Mouse (Mus musculus): Measurements from ENCODE around the gene Rarg.

The Rarg gene

DNA sequence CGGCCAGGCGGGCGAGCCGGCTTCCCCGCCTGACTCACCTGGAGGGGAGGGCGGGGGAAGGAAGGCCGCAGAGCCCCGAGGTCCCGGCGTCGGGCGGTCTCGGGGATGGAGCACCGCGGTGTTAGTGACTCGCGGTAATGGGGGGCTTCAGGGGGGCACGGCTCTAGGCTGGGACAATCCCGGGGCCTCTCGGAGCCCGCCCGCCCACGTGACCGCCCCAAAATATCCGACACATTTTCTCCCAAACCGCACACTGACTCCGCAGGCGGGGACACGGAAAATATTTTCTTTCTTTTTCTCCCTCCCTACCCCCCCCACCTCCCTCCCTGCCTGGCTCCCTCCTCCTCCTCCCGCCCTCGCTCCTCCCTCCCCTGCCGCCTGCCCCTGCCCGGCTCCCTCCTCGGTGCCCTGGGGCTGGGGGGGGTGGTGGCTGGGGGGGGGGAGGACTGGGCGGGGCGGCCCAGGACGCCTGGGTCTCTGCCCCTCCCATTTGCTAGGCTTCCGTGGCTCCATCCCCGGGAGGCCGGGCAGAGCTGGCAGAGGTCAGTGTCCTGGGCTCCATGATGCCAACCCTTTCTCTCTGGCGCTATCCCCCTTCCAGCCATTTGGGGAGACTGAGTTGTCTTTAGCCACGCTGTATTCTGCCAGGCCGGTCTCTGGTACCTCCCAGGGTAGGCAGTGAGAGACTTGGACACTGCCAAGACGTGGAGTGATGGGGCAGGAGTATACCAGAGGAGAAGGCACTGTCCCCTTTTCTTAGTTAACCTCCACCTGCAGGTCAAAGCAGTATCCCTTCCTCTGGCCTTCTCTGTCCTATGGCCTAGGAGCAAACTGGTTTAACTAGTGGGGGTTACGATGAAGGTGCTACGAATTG is at the start of gene Rarg:
Gene Rarg, minus strand, starts transcription at position 316 of the 874 bp plus-strand sequence.
- H3K4me3 ChIP-seq (replicated peaks; ENCODE audit: low read length), result peak within 1 kb of the TSS; percentile 81
- TF ChIP-seq NANOG (IDR thresholded peaks at IDR 0.05; ENCODE audit: borderline replicate concordance, low read length), result no peak
- no peak for TF ChIP-seq POU5F1 (IDR thresholded peaks at IDR 0.05; ENCODE audit: borderline replicate concordance, low read length)
- H3K27me3 ChIP-seq (ENCODE audit: insufficient read depth, low read length), result peaks cover 34% of the 10 kb centered on the region
- H3K36me3 ChIP-seq (ENCODE audit: insufficient read depth, low read length), result peaks cover under 1% of the 10 kb centered on the region; the same call in 1 of the 2 replicates
- H3K4me1 ChIP-seq (replicated peaks; ENCODE audit: low read depth, low read length), result peaks cover 84% of the 10 kb centered on the region
- H3K9me3 ChIP-seq (ENCODE audit: low read length), result no peaks in the 10 kb centered on the region

DNA sequence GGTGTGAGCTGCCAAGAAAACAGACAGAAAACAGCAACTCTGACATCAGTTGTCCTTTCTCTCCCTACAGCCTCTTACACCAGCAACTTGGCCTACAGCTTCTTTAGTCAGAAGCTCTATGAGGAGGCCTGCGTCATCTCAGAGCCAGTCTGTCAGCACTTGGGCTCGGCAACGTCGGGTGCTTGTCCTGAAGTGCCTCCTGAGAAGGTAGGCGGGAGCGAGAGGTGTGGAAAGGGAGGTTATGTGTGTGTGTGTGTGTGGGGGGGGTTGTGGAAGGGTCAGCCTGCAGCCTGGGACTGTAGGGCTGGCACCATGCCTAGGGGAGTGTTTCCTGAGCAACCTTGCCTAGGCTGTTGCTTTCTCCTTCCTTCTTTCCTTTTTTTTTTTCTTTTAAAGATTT is 45.2 kb upstream of the Rarg start:
- Histone ChIP-seq H3K27me3 (ENCODE audit: insufficient read depth, low read length) (no peaks in the 10 kb centered on the region), H3K4me1 (replicated peaks; ENCODE audit: low read depth, low read length) (peaks cover 36% of the 10 kb centered on the region), H3K36me3 (ENCODE audit: insufficient read depth, low read length) (peaks cover 96% of the 10 kb centered on the region), H3K9me3 (ENCODE audit: low read length) (no peaks in the 10 kb centered on the region), H3K4me3 (replicated peaks; ENCODE audit: low read length) (no peak overlapping the region)
- TF ChIP-seq NANOG (IDR thresholded peaks at IDR 0.05; ENCODE audit: borderline replicate concordance, low read length) (no peak), CTCF (conservative IDR thresholded peaks at IDR 0.05; ENCODE audit: low read length) (no peak), POU5F1 (IDR thresholded peaks at IDR 0.05; ENCODE audit: borderline replicate concordance, low read length) (no peak)

DNA sequence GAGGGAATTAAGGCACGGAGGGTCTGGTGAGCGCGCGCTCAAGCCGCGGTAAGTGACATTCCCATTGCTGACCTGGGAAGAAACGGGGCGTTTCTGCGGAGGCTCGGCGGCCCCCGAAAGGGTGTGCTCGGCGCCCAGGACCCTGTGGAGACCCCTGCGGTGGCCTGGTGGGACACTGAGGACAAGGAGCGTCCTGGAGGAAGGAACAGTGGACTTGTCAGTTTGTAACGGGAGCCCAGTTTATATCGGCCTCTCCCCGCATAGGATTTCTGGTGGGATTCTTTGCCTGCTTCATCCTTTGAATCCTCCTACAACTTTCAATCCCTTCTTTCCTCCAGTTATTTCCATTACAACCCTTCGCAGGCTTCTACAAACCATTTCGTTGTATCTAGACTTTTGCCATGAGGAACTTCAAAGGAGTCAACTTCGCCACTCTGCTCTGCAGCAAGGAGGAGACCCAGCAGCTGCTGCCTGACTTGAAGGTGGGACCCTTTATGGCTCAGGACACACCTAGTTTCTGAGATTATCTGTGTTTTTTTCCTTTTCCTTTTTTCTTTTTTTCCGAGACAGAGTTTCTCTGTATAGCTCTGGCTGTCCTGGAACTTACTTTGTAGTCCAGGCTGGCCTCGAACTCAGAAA is 39.2 kb upstream of the Rarg start:
- H3K4me1 ChIP-seq (replicated peaks; ENCODE audit: low read depth, low read length), result peaks cover 44% of the 10 kb centered on the region
- H3K9me3 ChIP-seq (ENCODE audit: low read length), result no peaks in the 10 kb centered on the region
- no peaks in the 10 kb centered on the region for H3K27me3 ChIP-seq (ENCODE audit: insufficient read depth, low read length)
- TF ChIP-seq NANOG (IDR thresholded peaks at IDR 0.05; ENCODE audit: borderline replicate concordance, low read length), result no peak
- no peak for TF ChIP-seq CTCF (conservative IDR thresholded peaks at IDR 0.05; ENCODE audit: low read length)
- TF ChIP-seq POU5F1 (IDR thresholded peaks at IDR 0.05; ENCODE audit: borderline replicate concordance, low read length), result no peak
- H3K36me3 ChIP-seq (ENCODE audit: insufficient read depth, low read length), result peaks cover 38% of the 10 kb centered on the region
- H3K4me3 ChIP-seq (replicated peaks; ENCODE audit: low read length), result peak overlapping the region; percentile 95

DNA sequence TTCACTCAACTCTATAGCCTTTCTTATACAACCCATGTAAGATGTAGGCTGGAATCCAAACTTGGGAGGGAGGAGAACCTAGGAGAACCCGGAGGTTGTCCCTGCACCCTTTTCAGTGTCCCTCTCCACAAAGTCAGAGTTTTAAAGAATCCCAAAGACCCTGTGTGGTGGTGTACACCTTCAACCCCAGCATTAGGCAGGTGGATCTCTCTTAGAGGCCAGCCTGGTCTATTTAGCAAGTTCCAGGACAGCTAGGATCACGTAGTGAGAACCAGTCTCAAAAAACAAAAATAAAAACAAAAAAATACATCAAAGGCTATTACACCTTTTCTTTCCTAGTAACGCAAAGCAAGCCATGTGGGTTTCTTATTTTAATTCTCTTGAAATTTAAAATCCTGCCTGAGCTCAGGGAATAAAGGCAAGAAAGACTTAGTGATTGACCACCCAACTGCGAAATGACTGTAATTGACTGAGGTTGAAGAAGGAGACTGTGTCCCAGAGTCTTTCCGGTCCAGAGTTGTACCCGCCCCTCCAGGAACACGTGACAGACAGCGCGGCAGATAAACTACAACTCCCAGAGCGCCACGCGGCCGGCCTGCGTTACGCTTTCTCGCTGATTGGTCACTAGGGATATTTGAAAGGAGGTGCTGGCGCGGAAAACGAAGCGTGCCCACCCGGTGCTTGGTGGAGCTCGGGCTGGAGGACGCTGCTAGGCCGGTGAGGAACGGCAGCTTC is 38.5 kb upstream of the Rarg start, which contains the start of gene Espl1:
Gene Espl1, plus strand, starts transcription at position 634 of the 735 bp plus-strand sequence.
- TF ChIP-seq CTCF (conservative IDR thresholded peaks at IDR 0.05; ENCODE audit: low read length), result no peak
- no peak for TF ChIP-seq POU5F1 (IDR thresholded peaks at IDR 0.05; ENCODE audit: borderline replicate concordance, low read length)
- TF ChIP-seq NANOG (IDR thresholded peaks at IDR 0.05; ENCODE audit: borderline replicate concordance, low read length), result no peak
- H3K9me3 ChIP-seq (ENCODE audit: low read length), result no peaks in the 10 kb centered on the region
- peaks cover 37% of the 10 kb centered on the region for H3K4me1 ChIP-seq (replicated peaks; ENCODE audit: low read depth, low read length)
- H3K36me3 ChIP-seq (ENCODE audit: insufficient read depth, low read length), result peaks cover 31% of the 10 kb centered on the region
- no peaks in the 10 kb centered on the region for H3K27me3 ChIP-seq (ENCODE audit: insufficient read depth, low read length)
- peak within 1 kb of the TSS; percentile 95 for H3K4me3 ChIP-seq (replicated peaks; ENCODE audit: low read length)

DNA sequence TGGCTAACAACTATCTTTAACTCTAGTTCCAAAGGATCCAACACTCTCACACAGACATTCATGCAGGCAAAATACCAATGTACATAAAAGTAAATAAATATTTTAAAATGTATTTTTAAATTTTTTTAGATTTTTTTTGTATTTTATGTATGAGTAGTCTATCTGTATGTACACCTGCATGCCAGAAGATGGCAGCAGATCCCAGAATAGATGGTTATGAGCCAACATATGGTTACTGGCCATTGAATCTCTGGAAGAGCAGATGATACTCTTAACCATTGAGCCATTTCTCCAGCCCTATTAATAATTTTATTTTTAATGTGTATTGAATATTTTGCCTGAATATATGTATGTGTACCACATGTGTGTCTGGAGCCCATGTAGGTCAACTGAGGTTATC is 30.1 kb upstream of the Rarg start:
- Histone ChIP-seq H3K36me3 (ENCODE audit: insufficient read depth, low read length) (peaks cover 29% of the 10 kb centered on the region), H3K4me3 (replicated peaks; ENCODE audit: low read length) (no peak overlapping the region), H3K9me3 (ENCODE audit: low read length) (no peaks in the 10 kb centered on the region), H3K4me1 (replicated peaks; ENCODE audit: low read depth, low read length) (peaks cover 26% of the 10 kb centered on the region), H3K27me3 (ENCODE audit: insufficient read depth, low read length) (no peaks in the 10 kb centered on the region)
- TF ChIP-seq NANOG (IDR thresholded peaks at IDR 0.05; ENCODE audit: borderline replicate concordance, low read length) (no peak), CTCF (conservative IDR thresholded peaks at IDR 0.05; ENCODE audit: low read length) (peak; percentile 50)

DNA sequence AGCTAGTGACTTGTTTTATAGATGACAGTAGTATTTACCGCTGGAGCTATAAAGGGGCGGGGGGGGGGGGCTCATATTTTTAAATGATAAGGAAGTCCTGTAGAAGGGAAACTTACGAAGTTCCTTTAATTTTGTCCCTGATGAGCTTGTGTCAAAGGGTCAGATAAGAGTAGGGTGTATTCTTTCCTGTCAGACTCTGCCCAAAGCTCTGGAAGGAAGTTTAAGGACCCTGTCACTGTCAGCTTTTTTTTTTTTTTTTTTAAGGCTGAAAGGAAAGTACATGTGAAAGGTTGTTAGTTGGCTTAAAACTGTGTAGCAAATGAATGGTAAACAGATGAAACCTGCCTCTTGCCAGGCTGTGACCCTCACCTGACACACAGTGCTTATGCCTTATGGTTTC is 26.3 kb upstream of the Rarg start:
- Histone ChIP-seq H3K4me1 (replicated peaks; ENCODE audit: low read depth, low read length) (peaks cover 51% of the 10 kb centered on the region), H3K36me3 (ENCODE audit: insufficient read depth, low read length) (peaks cover 54% of the 10 kb centered on the region), H3K9me3 (ENCODE audit: low read length) (no peaks in the 10 kb centered on the region), H3K4me3 (replicated peaks; ENCODE audit: low read length) (no peak overlapping the region), H3K27me3 (ENCODE audit: insufficient read depth, low read length) (no peaks in the 10 kb centered on the region)
- TF ChIP-seq CTCF (conservative IDR thresholded peaks at IDR 0.05; ENCODE audit: low read length), result no peak
- no peak for TF ChIP-seq NANOG (IDR thresholded peaks at IDR 0.05; ENCODE audit: borderline replicate concordance, low read length)

DNA sequence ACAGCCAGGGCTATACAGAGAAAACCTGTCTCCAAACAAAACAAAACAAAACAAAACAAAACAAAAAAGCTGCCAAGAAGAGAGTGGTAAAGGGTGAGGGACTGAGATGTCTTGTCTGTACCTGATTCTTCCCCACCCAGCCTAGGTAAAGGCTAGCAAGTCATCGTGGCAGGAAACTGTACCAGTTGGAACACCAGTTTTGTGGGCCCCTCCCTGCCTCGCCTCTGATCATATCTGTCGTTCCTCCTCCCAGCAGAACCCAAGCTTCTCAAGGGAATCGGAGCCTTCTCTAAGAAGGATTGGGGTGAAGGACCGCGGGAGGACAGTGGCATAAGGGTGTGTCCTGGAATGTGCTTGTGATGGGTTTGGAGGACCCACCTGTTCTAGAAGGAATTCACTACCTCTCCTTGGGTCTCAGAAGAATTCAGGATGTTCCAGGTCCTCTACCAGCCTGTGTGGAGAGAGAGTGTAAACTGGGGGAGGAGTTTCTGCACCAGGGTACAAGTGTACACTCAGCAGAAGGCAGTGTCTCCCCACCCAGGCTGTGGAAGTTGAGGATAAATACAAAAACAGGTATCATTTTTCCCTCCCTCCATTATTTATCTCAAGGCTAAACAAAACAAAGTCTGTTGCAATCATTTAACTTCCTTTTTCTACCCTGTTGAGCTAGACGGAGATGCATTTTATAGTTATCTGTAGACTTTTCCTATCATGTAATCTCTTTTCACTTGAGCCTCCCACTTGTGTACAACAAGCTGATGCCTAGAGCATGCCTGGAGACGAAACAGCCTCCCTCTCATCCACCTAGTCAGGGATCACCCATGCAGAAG is 25.4 kb upstream of the Rarg start:
- peaks cover 54% of the 10 kb centered on the region for H3K36me3 ChIP-seq (ENCODE audit: insufficient read depth, low read length)
- peaks cover 55% of the 10 kb centered on the region for H3K4me1 ChIP-seq (replicated peaks; ENCODE audit: low read depth, low read length)
- no peaks in the 10 kb centered on the region for H3K9me3 ChIP-seq (ENCODE audit: low read length)
- H3K4me3 ChIP-seq (replicated peaks; ENCODE audit: low read length), result no peak overlapping the region
- no peak for TF ChIP-seq CTCF (conservative IDR thresholded peaks at IDR 0.05; ENCODE audit: low read length)
- no peak for TF ChIP-seq POU5F1 (IDR thresholded peaks at IDR 0.05; ENCODE audit: borderline replicate concordance, low read length)
- no peak for TF ChIP-seq NANOG (IDR thresholded peaks at IDR 0.05; ENCODE audit: borderline replicate concordance, low read length)
- no peaks in the 10 kb centered on the region for H3K27me3 ChIP-seq (ENCODE audit: insufficient read depth, low read length)

Measured in E14TG2a.4 (cell line).